Mouse (Mus musculus) spleen, adult 10 weeks (tissue): Measurements from ENCODE around the gene Rtn2. TPM values are rescaled to one million over a fixed set of nuclear protein-coding genes. Genes with fewer than 3 reads are reported as not detected.

Experiments
- polyA plus RNA-seq: library from polyadenylated mRNA; stranded (reverse); fragments of 350-450 nt; fragmentation: Illumina TruSeq; extraction: RNeasy Lipid Tissue Mini Kit (QIAGEN cat#74804); gene quantifications from one replicate; pipeline ENCODE4 v1.2.3, GENCODE M21; 2015; ENCODE audit warnings: low replicate concordance; ENCODE audit not compliant: insufficient read depth

Rtn2 gene
- 1.8 TPM for polyA plus RNA-seq

GRCm38 (mm10) chr7:19282385-19282784 lies at the start of gene Rtn2:
Gene Rtn2 (plus strand): TSS chr7:19282624.

GRCm38 (mm10) chr7:19271238-19272172 lies 10.9 kb upstream of the Rtn2 start, which contains the start of gene Vasp:
Gene Vasp (minus strand): TSS chr7:19271817.

GRCm38 (mm10) chr7:19279581-19280114 lies 2.8 kb upstream of the Rtn2 start, which contains the start of gene Ppm1n:
Gene Ppm1n (minus strand): TSS chr7:19280064.

GRCm38 (mm10) chr7:19309884-19310641 lies 27.6 kb downstream of the Rtn2 start, which contains the start of gene Fosb:
Gene Fosb (minus strand): TSS chr7:19310051.

GRCm38 (mm10) chr7:19344237-19344847 lies 61.9 kb downstream of the Rtn2 start, which contains the start of gene Ercc1:
Gene Ercc1 (plus strand): TSS chr7:19344778.

Other genes with a start within 250 kb of the Rtn2 start
- gene Rsph6a, start 227.9 kb upstream of the Rtn2 start, polyA plus RNA-seq: not detected
- 5.3 TPM for gene Dmwd, start 206.4 kb upstream of the Rtn2 start, polyA plus RNA-seq
- 37.1 TPM for gene Dmpk, start 198.8 kb upstream of the Rtn2 start, polyA plus RNA-seq
- 2.0 TPM for gene Six5, start 188.0 kb upstream of the Rtn2 start, polyA plus RNA-seq
- gene Gm4969, start 164.3 kb upstream of the Rtn2 start, polyA plus RNA-seq: 0.11 TPM
- 2.9 TPM for gene Fbxo46, start 162.8 kb upstream of the Rtn2 start, polyA plus RNA-seq
- 9.4 TPM for gene Qpctl, start 133.3 kb upstream of the Rtn2 start, polyA plus RNA-seq
- 28.2 TPM for gene Snrpd2, start 132.9 kb upstream of the Rtn2 start, polyA plus RNA-seq
- gene Gipr, start 116.5 kb upstream of the Rtn2 start, polyA plus RNA-seq: not detected
- gene Eml2, start 106.2 kb upstream of the Rtn2 start, polyA plus RNA-seq: 6.2 TPM
- gene Gpr4, start 70.1 kb upstream of the Rtn2 start, polyA plus RNA-seq: 4.4 TPM
- 17.4 TPM for gene Opa3, start 54.3 kb upstream of the Rtn2 start, polyA plus RNA-seq
- gene Vasp, start 10.8 kb upstream of the Rtn2 start, polyA plus RNA-seq: 295 TPM
- 1.3 TPM for gene Ppm1n, start 2.6 kb upstream of the Rtn2 start, polyA plus RNA-seq
- 1.4 TPM for gene Fosb, start 27.4 kb downstream of the Rtn2 start, polyA plus RNA-seq
- gene Ercc1, start 62.2 kb downstream of the Rtn2 start, polyA plus RNA-seq: 15.9 TPM
- gene Cd3eap, start 76.9 kb downstream of the Rtn2 start, polyA plus RNA-seq: 7.3 TPM
- gene Ppp1r13l, start 77.1 kb downstream of the Rtn2 start, polyA plus RNA-seq: 0.11 TPM
- gene Ercc2, start 99.4 kb downstream of the Rtn2 start, polyA plus RNA-seq: 21.4 TPM
- gene Klc3, start 121.5 kb downstream of the Rtn2 start, polyA plus RNA-seq: not detected
- not detected for gene Ckm, start 122.2 kb downstream of the Rtn2 start, polyA plus RNA-seq
- 9.6 TPM for gene Mark4, start 176.2 kb downstream of the Rtn2 start, polyA plus RNA-seq
- 2.4 TPM for gene Exoc3l2, start 180.7 kb downstream of the Rtn2 start, polyA plus RNA-seq
- gene Bloc1s3, start 225.7 kb downstream of the Rtn2 start, polyA plus RNA-seq: 8.9 TPM
- gene Trappc6a, start 225.8 kb downstream of the Rtn2 start, polyA plus RNA-seq: 4.6 TPM
- gene Nkpd1, start 235.2 kb downstream of the Rtn2 start, polyA plus RNA-seq: 0.26 TPM